Mouse (Mus musculus) CH12.LX (cell line): Measurements from ENCODE around the gene Ppp1r14b. TPM values are rescaled to one million over a fixed set of nuclear protein-coding genes. Genes with fewer than 3 reads are reported as not detected.
A peak's percentile ranks its signal among the peaks of the same experiment; 100 is the strongest.

Experiments
- DNase-seq: peaks from one replicate; pipeline ENCODE4 v3.0.0-alpha.2; 2013; ENCODE audit errors: extremely low read depth
- H3K27ac ChIP-seq: 2 replicates; pipeline ENCODE4 v1.5.1; 2012; ENCODE audit warnings: low read depth, mild to moderate bottlenecking, control low read depth, moderate library complexity; ENCODE audit not compliant: insufficient read depth
- H3K27me3 ChIP-seq: replicated peaks from 2 replicates; pipeline ENCODE3; 2012; ENCODE audit warnings: inconsistent platforms
- H3K36me3 ChIP-seq, 2 experiments: replicated peaks in 1 of 2; 2 replicates each; pipeline versions ENCODE3 to v1.6.1; 2012; ENCODE audit warnings: inconsistent platforms in 1 of 2, low read length in 1 of 2, mild to moderate bottlenecking in 1 of 2, mixed read lengths in 1 of 2, moderate library complexity in 1 of 2; ENCODE audit not compliant: control insufficient read depth in 1 of 2, insufficient read depth in 1 of 2
- H3K4me1 ChIP-seq, 2 experiments: 2 replicates each; pipeline ENCODE4 v1.6.1; 2012; ENCODE audit warnings: inconsistent platforms in 1 of 2, moderate library complexity in 1 of 2; ENCODE audit not compliant: insufficient read depth in 2 of 2, control insufficient read depth in 1 of 2
- H3K4me2 ChIP-seq: 2 replicates; pipeline ENCODE4 v1.6.1; 2012; ENCODE audit warnings: low read depth, mild to moderate bottlenecking, control low read depth; ENCODE audit not compliant: poor library complexity, insufficient read depth, severe bottlenecking
- H3K4me3 ChIP-seq, 3 experiments: fragments of 150-350 bp in 1 of 3; sonication (generic) in 1 of 3; replicated peaks in 1 of 3; 2 replicates each; pipeline versions ENCODE3 to v1.5.1; 2011 to 2012; ENCODE audit warnings: low read depth in 2 of 3, low read length in 2 of 3, mild to moderate bottlenecking in 2 of 3, moderate library complexity in 2 of 3, control low read depth in 1 of 3, improper control_type of control experiment in 1 of 3, inconsistent platforms in 1 of 3, mixed read lengths in 1 of 3; ENCODE audit not compliant: poor library complexity in 1 of 3
- H3K79me2 ChIP-seq: replicated peaks from 2 replicates; pipeline ENCODE4 v1.6.1; 2012; ENCODE audit warnings: mild to moderate bottlenecking, moderate library complexity; ENCODE audit not compliant: control insufficient read depth, poor library complexity, insufficient read depth, severe bottlenecking; ENCODE audit errors: extremely low read depth
- H3K9ac ChIP-seq: 2 replicates; pipeline ENCODE4 v1.6.1; 2012; ENCODE audit warnings: low read depth, mild to moderate bottlenecking, control low read depth, moderate library complexity; ENCODE audit not compliant: insufficient read depth
- H3K9me3 ChIP-seq: replicated peaks from 2 replicates; pipeline ENCODE3; 2012; ENCODE audit warnings: low read length, inconsistent platforms, mixed read lengths
- BHLHE40 ChIP-seq: IDR thresholded peaks from 2 replicates; pipeline ENCODE4 v1.6.1; 2011; ENCODE audit warnings: mild to moderate bottlenecking, low read depth, low read length, improper control_type of control experiment
- CHD1 ChIP-seq: IDR thresholded peaks from 2 replicates; pipeline ENCODE4 v1.6.1; 2012; ENCODE audit warnings: low read depth, low read length, improper control_type of control experiment, inconsistent platforms
- CTCF ChIP-seq, 2 experiments: IDR thresholded peaks in 1 of 2; conservative IDR thresholded peaks in 1 of 2; 2 replicates each; pipeline ENCODE4 v1.5.1; 2011 to 2012; ENCODE audit warnings: low read depth in 2 of 2, low read length in 2 of 2, improper control_type of control experiment in 1 of 2, inconsistent platforms in 1 of 2, mild to moderate bottlenecking in 1 of 2, moderate library complexity in 1 of 2
- ETS1 ChIP-seq: conservative IDR thresholded peaks from 2 replicates; pipeline ENCODE4 v1.6.1; 2012; ENCODE audit warnings: low read depth, mild to moderate bottlenecking, inconsistent platforms, low read length, improper control_type of control experiment, moderate library complexity
- IRF4 ChIP-seq: IDR thresholded peaks from 2 replicates; pipeline ENCODE4 v1.6.1; 2014; ENCODE audit warnings: low read depth, mild to moderate bottlenecking, inconsistent platforms, low read length, improper control_type of control experiment
- KAT2A ChIP-seq: IDR thresholded peaks from 2 replicates; pipeline ENCODE4 v1.6.1; 2012; ENCODE audit warnings: low read length, improper control_type of control experiment, inconsistent platforms; ENCODE audit not compliant: insufficient replicate concordance
- MAFK ChIP-seq: IDR thresholded peaks from 2 replicates; pipeline ENCODE4 v1.6.1; 2011; ENCODE audit warnings: low read length, improper control_type of control experiment; ENCODE audit not compliant: insufficient replicate concordance
- MAZ ChIP-seq: IDR thresholded peaks from 2 replicates; pipeline ENCODE4 v1.6.1; 2012; ENCODE audit warnings: low read depth, mild to moderate bottlenecking, inconsistent platforms, low read length, improper control_type of control experiment, moderate library complexity
- MXI1 ChIP-seq: IDR thresholded peaks from 2 replicates; pipeline ENCODE4 v1.6.1; 2011; ENCODE audit warnings: mild to moderate bottlenecking, low read depth, low read length, improper control_type of control experiment
- SMC3 ChIP-seq: IDR thresholded peaks from 2 replicates; pipeline ENCODE4 v1.6.1; 2011; ENCODE audit warnings: low read depth, low read length, improper control_type of control experiment
- USF2 ChIP-seq: conservative IDR thresholded peaks from 2 replicates; pipeline ENCODE4 v1.6.1; 2011; ENCODE audit warnings: low read depth, low read length, improper control_type of control experiment
- dilution Hi-C: fragments of 300-500 bp; cut with MboI; formaldehyde crosslinking; loops from 2 replicates; pipeline ENCODE4 v1.14.3; 2020; ENCODE audit warnings: low sequenced_read_pairs; ENCODE audit not compliant: extremely low pct_unique_long_range_greater_than_20kb, extremely low pct_ligation_motif_present
- in situ Hi-C: fragments of 300-500 bp; cut with MboI; formaldehyde crosslinking; loops from 3 replicates; pipeline ENCODE4 v1.14.3; 2019; ENCODE audit warnings: low sequenced_read_pairs, low pct_ligation_motif_present, low pct_unique_long_range_greater_than_20kb, mixed read lengths
- polyA plus RNA-seq: library from polyadenylated mRNA; unstranded; fragments of >175 nt; gene quantifications from 2 replicates; pipeline ENCODE4 v1.2.1, GENCODE M21; 2012; ENCODE audit warnings: low read depth; ENCODE audit not compliant: insufficient read length
- total RNA-seq, 2 experiments: library from RNA; depleted of rRNA; stranded (reverse); fragments of 300-350 nt in 1 of 2; fragments of >200 nt in 1 of 2; gene quantifications; 2 replicates each; pipeline ENCODE4 v1.2.3; 2012 to 2014

Ppp1r14b gene
- total and polyA plus RNA-seq, 3 experiments: 167 to 256 (median 241) TPM

DNA sequence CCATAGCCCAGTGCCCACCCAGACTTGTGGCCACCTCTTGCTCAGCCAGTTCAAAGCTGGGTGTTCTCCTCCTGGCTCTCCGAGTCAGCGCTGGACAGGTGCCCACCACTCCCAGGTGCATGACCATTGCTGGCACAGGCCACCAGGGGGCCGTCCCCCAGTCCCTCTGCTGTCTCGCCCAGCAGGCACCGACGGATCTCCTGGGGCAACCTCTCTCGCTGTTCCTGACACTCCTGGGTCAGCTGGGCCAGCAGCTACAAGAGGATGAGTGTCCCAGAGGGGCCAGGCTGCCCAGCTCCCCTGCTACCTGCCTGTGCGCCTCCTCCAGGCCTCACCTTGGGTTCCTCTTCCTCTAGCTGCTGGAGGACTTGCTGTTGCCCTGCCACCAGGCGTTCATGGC lies 20.7 kb upstream of the Ppp1r14b start:
- H3K27me3 ChIP-seq: no peaks in the 10 kb centered on the region
- no peak overlapping the region for H3K27ac ChIP-seq
- DNase-seq: no peak
- H3K79me2 ChIP-seq: no peaks in the 10 kb centered on the region
- no peak overlapping the region for H3K9ac ChIP-seq
- H3K36me3 ChIP-seq: peaks cover 40 to 98% of the 10 kb centered on the region in 2 experiments
- no peaks in the 10 kb centered on the region for H3K9me3 ChIP-seq
- H3K4me3 ChIP-seq: no peak overlapping the region
- in situ Hi-C loops (no loop called here), dilution Hi-C loops (no loop called here)
- TF ChIP-seq CTCF (conservative IDR thresholded peaks at IDR 0.05 in 1 of 2, IDR thresholded peaks at IDR 0.05 in 1 of 2; ENCODE audit: low read depth in 2 of 2, low read length in 2 of 2) (peak in 1 of 2 experiments; percentile 53; a peak in 2 of 4 replicates), IRF4 (no peak), SMC3 (peak; percentile 44; the same call in 1 of the 2 replicates)
- H3K4me1 ChIP-seq: peaks cover 12 to 23% of the 10 kb centered on the region in 2 experiments
- H3K4me2 ChIP-seq: no peak overlapping the region

DNA sequence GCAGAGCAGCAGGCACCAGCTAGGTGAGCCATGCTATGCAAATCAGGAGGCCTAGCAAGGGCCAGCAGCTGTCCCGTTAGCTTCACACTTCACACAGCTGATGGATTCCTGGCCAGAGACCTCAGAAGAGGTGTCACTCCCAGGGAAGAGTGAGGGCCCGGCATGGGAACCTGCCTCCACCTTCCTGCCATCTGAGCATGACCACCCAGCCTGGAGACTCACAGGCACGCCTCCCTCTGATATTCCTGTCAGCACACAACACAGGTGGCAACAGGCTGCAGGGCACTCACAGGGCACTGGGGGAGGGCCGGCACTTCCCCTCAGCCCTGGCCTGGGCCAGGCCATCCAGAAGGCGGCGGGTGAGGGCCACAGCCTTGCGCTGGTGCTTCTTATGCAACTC lies 19.3 kb upstream of the Ppp1r14b start:
- in situ Hi-C loops: no loop called here
- H3K79me2 ChIP-seq: no peaks in the 10 kb centered on the region
- no peak overlapping the region for H3K4me2 ChIP-seq
- H3K36me3 ChIP-seq: peaks cover 48 to 98% of the 10 kb centered on the region in 2 experiments
- DNase-seq: no peak
- H3K27me3 ChIP-seq: no peaks in the 10 kb centered on the region
- peaks cover 12 to 23% of the 10 kb centered on the region in 2 experiments for H3K4me1 ChIP-seq
- no peak overlapping the region for H3K4me3 ChIP-seq
- TF ChIP-seq BHLHE40 (peak; percentile 19; the same call in 1 of the 2 replicates), IRF4 (no peak), MAZ (no peak)
- H3K9me3 ChIP-seq: no peaks in the 10 kb centered on the region
- no peak overlapping the region for H3K9ac ChIP-seq
- dilution Hi-C loops: no loop called here
- H3K27ac ChIP-seq: no peak overlapping the region

DNA sequence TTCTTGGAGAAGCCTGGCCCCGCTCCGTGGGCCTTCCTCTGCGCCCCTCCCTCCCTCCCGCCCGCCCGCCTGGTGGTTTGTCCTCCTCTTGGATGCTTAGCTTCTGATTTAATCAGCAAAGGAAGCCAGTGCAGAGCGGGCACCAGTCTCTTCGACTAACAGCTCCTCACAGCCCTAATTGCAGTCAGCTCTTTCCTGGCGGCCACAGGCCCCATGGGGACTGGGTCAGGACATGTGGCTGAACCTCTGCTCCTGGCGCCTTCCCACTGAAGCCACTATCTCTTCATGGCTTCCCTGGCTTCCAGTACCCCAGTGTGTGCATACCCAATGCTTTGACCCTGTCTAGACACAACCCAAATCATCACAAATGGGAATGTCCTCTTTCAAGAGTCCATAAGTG lies 18.3 kb upstream of the Ppp1r14b start:
- dilution Hi-C loops (no loop called here), in situ Hi-C loops (no loop called here)
- H3K9ac ChIP-seq: no peak overlapping the region

More for the DNA sequence above, 18.3 kb upstream of the Ppp1r14b start:
- H3K27ac ChIP-seq: no peak overlapping the region
- no peak for TF ChIP-seq USF2
- TF ChIP-seq ETS1: no peak
- TF ChIP-seq MAFK: no peak
- no peak for TF ChIP-seq KAT2A
- no peak for TF ChIP-seq CHD1
- TF ChIP-seq MXI1: no peak
- TF ChIP-seq CTCF (conservative IDR thresholded peaks at IDR 0.05 in 1 of 2, IDR thresholded peaks at IDR 0.05 in 1 of 2; ENCODE audit: low read depth in 2 of 2, low read length in 2 of 2): no peak
- no peaks in the 10 kb centered on the region for H3K9me3 ChIP-seq
- no peaks in the 10 kb centered on the region for H3K79me2 ChIP-seq
- H3K4me1 ChIP-seq: peaks cover 12 to 23% of the 10 kb centered on the region in 2 experiments
- no peaks in the 10 kb centered on the region for H3K27me3 ChIP-seq
- no peak overlapping the region for H3K4me3 ChIP-seq
- H3K36me3 ChIP-seq: peaks cover 43 to 92% of the 10 kb centered on the region in 2 experiments
- no peak overlapping the region for H3K4me2 ChIP-seq
- no peak for DNase-seq
